Mouse (Mus musculus): Measurements from ENCODE around the gene Tmsb4x. TPM values are rescaled to one million over a fixed set of nuclear protein-coding genes. Genes with fewer than 3 reads are reported as not detected.

Tmsb4x gene
- polyA plus RNA-seq, 2 experiments = 1,445 to 2,721 TPM

DNA sequence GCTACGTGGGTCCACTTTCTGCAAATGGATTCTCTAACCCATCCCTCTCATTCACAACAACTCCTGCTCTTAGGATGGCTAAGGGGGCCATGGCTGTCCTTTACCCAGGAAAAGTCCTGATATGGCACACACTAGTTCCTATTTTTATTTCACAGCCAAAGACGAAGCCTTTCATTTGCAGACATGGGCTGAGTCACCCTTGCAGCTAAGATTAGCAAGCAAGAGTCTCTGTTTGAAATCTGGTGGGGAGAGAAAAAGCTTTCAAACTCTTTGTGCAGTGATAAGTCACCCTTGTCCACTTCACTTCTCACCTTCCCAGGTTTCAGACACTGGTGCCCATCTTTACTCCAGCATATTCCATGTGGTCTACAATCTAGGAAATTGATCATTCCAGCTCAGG, 36.9 kb downstream of the Tmsb4x start:
- no peak for DNase-seq (ENCODE audit: low spot score)
- no peak overlapping the region for H3K4me3 ChIP-seq (replicated peaks; ENCODE audit: low read length)
- H3K4me2 ChIP-seq (replicated peaks; ENCODE audit: low read depth, low read length, severe bottlenecking) = no peak overlapping the region
- H3K9me3 ChIP-seq (ENCODE audit: control insufficient read depth, low read length) = no peaks in the 10 kb centered on the region
- H3K9ac ChIP-seq (ENCODE audit: low read depth, low read length, severe bottlenecking) = no peak overlapping the region
- H3K4me1 ChIP-seq (ENCODE audit: control insufficient read depth, insufficient read depth, low read length) = no peaks in the 10 kb centered on the region
- 71% methylated on average over 2 of the region's 2 CpGs for WGBS
- H3K27me3 ChIP-seq (ENCODE audit: control insufficient read depth, insufficient read depth, low read length) = no peaks in the 10 kb centered on the region
- H3K27ac ChIP-seq (replicated peaks; ENCODE audit: low read depth, low read length) = no peak overlapping the region
- TF ChIP-seq POLR2A (IDR thresholded peaks at IDR 0.05; ENCODE audit: borderline replicate concordance, extremely low read depth, insufficient read depth, insufficient read length) = no peak
- H3K36me3 ChIP-seq (ENCODE audit: control insufficient read depth, insufficient read depth, low read length) = no peaks in the 10 kb centered on the region
- no peak for ATAC-seq (ENCODE audit: low FRiP score, low read depth)

DNA sequence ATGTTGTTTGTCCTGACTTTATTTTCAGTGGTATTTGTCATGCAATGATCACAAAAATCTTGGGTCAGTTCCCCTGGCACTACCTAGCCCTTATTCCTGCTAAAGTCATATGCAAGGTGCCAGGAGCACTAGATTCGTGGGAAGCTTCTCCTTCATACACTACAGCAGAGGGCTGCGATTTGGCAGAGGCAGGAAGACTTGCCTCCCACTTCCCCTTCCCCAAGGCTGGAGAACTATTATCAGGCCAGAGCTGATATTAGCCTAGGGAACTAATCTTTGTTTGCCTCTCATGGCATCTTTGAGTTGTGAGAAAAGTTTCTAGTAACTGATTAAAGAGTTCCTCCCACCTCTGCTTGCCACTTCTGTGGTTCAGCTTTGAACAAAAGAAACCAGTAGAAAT, 37.8 kb downstream of the Tmsb4x start:
- WGBS = 78% methylated on average over 2 of the region's 2 CpGs
- Histone ChIP-seq H3K27ac (replicated peaks; ENCODE audit: low read depth, low read length) (no peak overlapping the region), H3K4me1 (ENCODE audit: control insufficient read depth, insufficient read depth, low read length) (no peaks in the 10 kb centered on the region), H3K9ac (ENCODE audit: low read depth, low read length, severe bottlenecking) (no peak overlapping the region), H3K9me3 (ENCODE audit: control insufficient read depth, low read length) (no peaks in the 10 kb centered on the region), H3K27me3 (ENCODE audit: control insufficient read depth, insufficient read depth, low read length) (no peaks in the 10 kb centered on the region), H3K4me3 (replicated peaks; ENCODE audit: low read length) (no peak overlapping the region), H3K4me2 (replicated peaks; ENCODE audit: low read depth, low read length, severe bottlenecking) (no peak overlapping the region), H3K36me3 (ENCODE audit: control insufficient read depth, insufficient read depth, low read length) (no peaks in the 10 kb centered on the region)
- no peak for DNase-seq (ENCODE audit: low spot score)
- no peak for ATAC-seq (ENCODE audit: low FRiP score, low read depth)
- no peak for TF ChIP-seq POLR2A (IDR thresholded peaks at IDR 0.05; ENCODE audit: borderline replicate concordance, extremely low read depth, insufficient read depth, insufficient read length)

DNA sequence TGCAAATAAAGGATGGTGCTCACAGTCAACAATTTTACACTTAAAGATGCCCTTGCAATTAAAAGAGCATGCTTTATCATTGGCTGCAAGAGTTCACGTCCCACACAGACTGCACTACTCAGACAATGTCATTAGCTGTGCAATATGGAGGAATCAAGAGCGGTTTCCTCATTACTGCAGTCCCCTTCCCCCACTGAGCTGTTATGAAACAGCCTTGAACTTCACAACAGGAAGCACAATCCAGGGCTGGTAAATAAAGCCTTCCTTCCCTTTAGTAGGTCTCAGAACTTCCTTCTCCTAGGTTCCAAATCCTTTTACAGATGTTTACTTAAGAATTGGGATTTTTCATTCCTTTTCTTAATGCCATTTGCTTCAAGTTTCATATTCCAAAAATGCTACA, 41.8 kb downstream of the Tmsb4x start:
- no peak overlapping the region for H3K4me3 ChIP-seq (replicated peaks; ENCODE audit: low read length)
- no peaks in the 10 kb centered on the region for H3K9me3 ChIP-seq (ENCODE audit: control insufficient read depth, low read length)
- TF ChIP-seq POLR2A (IDR thresholded peaks at IDR 0.05; ENCODE audit: borderline replicate concordance, extremely low read depth, insufficient read depth, insufficient read length) = no peak
- DNase-seq (ENCODE audit: low spot score) (no peak), ATAC-seq (ENCODE audit: low FRiP score, low read depth) (no peak)
- H3K4me1 ChIP-seq (ENCODE audit: control insufficient read depth, insufficient read depth, low read length) = no peaks in the 10 kb centered on the region
- WGBS = 53% methylated on average over 2 of the region's 2 CpGs
- no peak overlapping the region for H3K4me2 ChIP-seq (replicated peaks; ENCODE audit: low read depth, low read length, severe bottlenecking)
- no peak overlapping the region for H3K9ac ChIP-seq (ENCODE audit: low read depth, low read length, severe bottlenecking)
- H3K27ac ChIP-seq (replicated peaks; ENCODE audit: low read depth, low read length) = no peak overlapping the region
- no peaks in the 10 kb centered on the region for H3K36me3 ChIP-seq (ENCODE audit: control insufficient read depth, insufficient read depth, low read length)
- H3K27me3 ChIP-seq (ENCODE audit: control insufficient read depth, insufficient read depth, low read length) = no peaks in the 10 kb centered on the region

DNA sequence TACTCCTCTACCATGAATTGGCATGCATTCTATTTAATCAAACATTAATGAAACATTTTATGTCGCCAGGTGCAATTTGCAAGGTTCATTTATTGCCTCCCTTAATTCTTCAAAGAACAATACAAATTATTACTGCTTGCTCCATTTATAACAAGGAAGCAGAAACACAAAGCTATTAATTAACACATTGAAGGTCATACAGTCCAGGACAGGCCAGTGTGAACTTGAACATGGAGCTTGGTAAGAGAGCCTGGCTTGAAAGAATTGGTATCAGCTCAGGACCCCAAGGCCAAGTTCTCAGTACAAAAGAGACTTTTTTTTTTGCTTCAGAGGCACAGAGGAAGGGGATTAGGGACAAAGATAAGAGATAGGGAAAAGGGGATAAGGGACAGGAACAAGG, 43.1 kb downstream of the Tmsb4x start:
- H3K4me3 ChIP-seq (replicated peaks; ENCODE audit: low read length) = no peak overlapping the region
- H3K4me2 ChIP-seq (replicated peaks; ENCODE audit: low read depth, low read length, severe bottlenecking) = no peak overlapping the region
- TF ChIP-seq POLR2A (IDR thresholded peaks at IDR 0.05; ENCODE audit: borderline replicate concordance, extremely low read depth, insufficient read depth, insufficient read length) = no peak

DNA sequence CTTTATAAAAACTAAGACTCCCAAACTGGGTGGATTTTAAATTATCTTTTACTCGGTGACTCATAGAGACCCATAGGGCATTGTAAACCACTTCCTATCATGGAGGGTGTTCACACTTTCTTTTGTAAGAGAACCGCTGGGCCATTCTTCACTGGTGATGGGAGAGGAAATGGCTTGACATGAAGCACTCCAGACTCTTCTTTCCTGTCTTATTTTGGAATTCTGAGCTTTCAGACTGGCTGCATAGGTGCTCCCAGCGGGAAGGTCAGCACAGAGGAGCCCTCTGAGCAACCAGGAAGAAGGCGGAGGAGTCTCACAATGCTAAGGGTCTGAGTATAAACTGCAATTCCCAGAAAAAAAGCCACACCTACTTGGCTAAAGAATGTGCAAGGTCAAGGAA, 51.4 kb downstream of the Tmsb4x start:
- H3K4me2 ChIP-seq (replicated peaks; ENCODE audit: low read depth, low read length, severe bottlenecking) = no peak overlapping the region
- no peaks in the 10 kb centered on the region for H3K36me3 ChIP-seq (ENCODE audit: control insufficient read depth, insufficient read depth, low read length)
- no peak for DNase-seq (ENCODE audit: low spot score)
- H3K9ac ChIP-seq (ENCODE audit: low read depth, low read length, severe bottlenecking) = no peak overlapping the region
- H3K27ac ChIP-seq (replicated peaks; ENCODE audit: low read depth, low read length) = no peak overlapping the region
- no peaks in the 10 kb centered on the region for H3K4me1 ChIP-seq (ENCODE audit: control insufficient read depth, insufficient read depth, low read length)
- no peak overlapping the region for H3K4me3 ChIP-seq (replicated peaks; ENCODE audit: low read length)
- ATAC-seq (ENCODE audit: low FRiP score, low read depth) = no peak
- no peaks in the 10 kb centered on the region for H3K27me3 ChIP-seq (ENCODE audit: control insufficient read depth, insufficient read depth, low read length)
- TF ChIP-seq POLR2A (IDR thresholded peaks at IDR 0.05; ENCODE audit: borderline replicate concordance, extremely low read depth, insufficient read depth, insufficient read length) = no peak
- no peaks in the 10 kb centered on the region for H3K9me3 ChIP-seq (ENCODE audit: control insufficient read depth, low read length)
- WGBS = 68% methylated on average over 4 of the region's 4 CpGs

More for the DNA sequence above, 43.1 kb downstream of the Tmsb4x start:
- H3K27me3 ChIP-seq (ENCODE audit: control insufficient read depth, insufficient read depth, low read length) = no peaks in the 10 kb centered on the region
- ATAC-seq (ENCODE audit: low FRiP score, low read depth) (no peak), DNase-seq (ENCODE audit: low spot score) (no peak)
- 82% methylated on average over 1 of the region's 1 CpGs for WGBS
- no peak overlapping the region for H3K9ac ChIP-seq (ENCODE audit: low read depth, low read length, severe bottlenecking)
- H3K4me1 ChIP-seq (ENCODE audit: control insufficient read depth, insufficient read depth, low read length) = no peaks in the 10 kb centered on the region
- no peaks in the 10 kb centered on the region for H3K36me3 ChIP-seq (ENCODE audit: control insufficient read depth, insufficient read depth, low read length)
- H3K9me3 ChIP-seq (ENCODE audit: control insufficient read depth, low read length) = no peaks in the 10 kb centered on the region
- no peak overlapping the region for H3K27ac ChIP-seq (replicated peaks; ENCODE audit: low read depth, low read length)

Other genes starting within 250 kb of the Tmsb4x start
- 0.57 and 0.83 TPM in 2 replicates for gene Tlr8, start 55.0 kb upstream of the Tmsb4x start, polyA plus RNA-seq (2012; rRNA removed)
- gene Tlr8, start 55.0 kb upstream of the Tmsb4x start, polyA plus RNA-seq (2014; fragmentation: Nextera tagmentation; extraction: Ambion mirVana) = 0.67 and 1.2 TPM in 2 replicates
- 0.68 and 0.85 TPM in 2 replicates for gene Tlr7, start 121.2 kb upstream of the Tmsb4x start, polyA plus RNA-seq (2012; rRNA removed)
- gene Tlr7, start 121.2 kb upstream of the Tmsb4x start, polyA plus RNA-seq (2014; fragmentation: Nextera tagmentation; extraction: Ambion mirVana) = 0.94 and 2.1 TPM in 2 replicates
- gene Prps2, start 173.4 kb upstream of the Tmsb4x start, polyA plus RNA-seq (2012; rRNA removed) = 9.7 and 9.9 TPM in 2 replicates
- 13.3 and 13.7 TPM in 2 replicates for gene Prps2, start 173.4 kb upstream of the Tmsb4x start, polyA plus RNA-seq (2014; fragmentation: Nextera tagmentation; extraction: Ambion mirVana)